Mouse (Mus musculus) E14TG2a.4 (cell line): ENCODE data around the gene Bud23.
"Not testable (repeated sequence)": the region's sequence is repeated elsewhere in the genome, so short reads cannot be mapped to it uniquely, and the experiment has no call there.

ENCODE experiments used
- H3K27me3 ChIP-seq: 2 replicates; pipeline ENCODE4 v1.6.1; 2014; ENCODE audit warnings: low read length, control low read depth; ENCODE audit not compliant: insufficient read depth
- H3K36me3 ChIP-seq: 2 replicates; pipeline ENCODE4 v1.6.1; 2014; ENCODE audit warnings: low read length, control low read depth; ENCODE audit not compliant: insufficient read depth
- H3K4me1 ChIP-seq: replicated peaks from 2 replicates; pipeline ENCODE4 v1.6.1; 2014; ENCODE audit warnings: low read depth, low read length, control low read depth
- H3K4me3 ChIP-seq: replicated peaks from 2 replicates; pipeline ENCODE4 v1.5.1; 2014; ENCODE audit warnings: mild to moderate bottlenecking, low read length
- H3K9me3 ChIP-seq: 2 replicates; pipeline ENCODE4 v1.6.1; 2014; ENCODE audit warnings: low read length, control low read depth
- CTCF ChIP-seq: conservative IDR thresholded peaks from 2 replicates; pipeline ENCODE4 v1.5.1; 2014; ENCODE audit warnings: low read length
- NANOG ChIP-seq: IDR thresholded peaks from 2 replicates; pipeline ENCODE4 v1.6.1; 2014; ENCODE audit warnings: borderline replicate concordance, low read length, mixed read lengths
- POU5F1 ChIP-seq: IDR thresholded peaks from 2 replicates; pipeline ENCODE4 v1.6.1; 2014; ENCODE audit warnings: low read length, borderline replicate concordance

The Bud23 gene

GRCm38 (mm10) chr5:135063629-135064381 lies 954 bp downstream of the Bud23 start, which contains the start of gene Dnajc30:
Gene Dnajc30 (plus strand): TSS chr5:135064202.
- TF ChIP-seq NANOG = peak; percentile 50; the same call in 1 of the 2 replicates
- TF ChIP-seq CTCF = no peak
- TF ChIP-seq POU5F1 = no peak

GRCm38 (mm10) chr5:135053356-135053755 lies 11.4 kb downstream of the Bud23 start:
- Histone ChIP-seq H3K27me3 (no peaks in the 10 kb centered on the region), H3K4me3 (no peak overlapping the region), H3K36me3 (peaks cover 93% of the 10 kb centered on the region), H3K4me1 (peaks cover 54% of the 10 kb centered on the region), H3K9me3 (no peaks in the 10 kb centered on the region)
- TF ChIP-seq CTCF = no peak
- TF ChIP-seq NANOG = no peak
- no peak for TF ChIP-seq POU5F1

More at GRCm38 (mm10) chr5:135063629-135064381, 954 bp downstream of the Bud23 start, which contains the start of gene Dnajc30:
- Histone ChIP-seq H3K4me3 (peak within 1 kb of the TSS; percentile 98), H3K4me1 (peaks cover 50% of the 10 kb centered on the region), H3K36me3 (peaks cover 72% of the 10 kb centered on the region), H3K27me3 (no peaks in the 10 kb centered on the region), H3K9me3 (no peaks in the 10 kb centered on the region)

GRCm38 (mm10) chr5:135049268-135049667 lies 15.5 kb downstream of the Bud23 start:
- H3K36me3 ChIP-seq = peaks cover 86% of the 10 kb centered on the region
- peaks cover 44% of the 10 kb centered on the region for H3K4me1 ChIP-seq
- not testable (repeated sequence) for H3K27me3 ChIP-seq, H3K4me3 ChIP-seq, H3K9me3 ChIP-seq

- TF ChIP-seq NANOG (no peak), POU5F1 (no peak)
- H3K27me3 ChIP-seq = no peaks in the 10 kb centered on the region
- H3K9me3 ChIP-seq = no peaks in the 10 kb centered on the region
- H3K4me1 ChIP-seq = peaks cover 39% of the 10 kb centered on the region
- no peak overlapping the region for H3K4me3 ChIP-seq
- peaks cover 82% of the 10 kb centered on the region for H3K36me3 ChIP-seq
Observed at GRCm38 (mm10) chr5:135048539-135048938, 16.2 kb downstream of the Bud23 start.

- Histone ChIP-seq H3K9me3 (no peaks in the 10 kb centered on the region), H3K27me3 (no peaks in the 10 kb centered on the region), H3K4me3 (no peak overlapping the region), H3K36me3 (peaks cover 46% of the 10 kb centered on the region), H3K4me1 (peaks cover 46% of the 10 kb centered on the region)
- TF ChIP-seq CTCF (no peak), POU5F1 (no peak), NANOG (no peak)
Observed at GRCm38 (mm10) chr5:135044575-135044974, 20.2 kb downstream of the Bud23 start.

- H3K4me3 ChIP-seq = peak overlapping the region; percentile 80
- peaks cover 44% of the 10 kb centered on the region for H3K36me3 ChIP-seq
- peaks cover 57% of the 10 kb centered on the region for H3K4me1 ChIP-seq
- no peaks in the 10 kb centered on the region for H3K27me3 ChIP-seq
- H3K9me3 ChIP-seq = no peaks in the 10 kb centered on the region
- TF ChIP-seq CTCF (no peak), POU5F1 (no peak), NANOG (no peak)
Observed at GRCm38 (mm10) chr5:135042105-135042788, 22.5 kb downstream of the Bud23 start.

GRCm38 (mm10) chr5:135040777-135041176 lies 24.0 kb downstream of the Bud23 start:
- no peak for TF ChIP-seq CTCF
- TF ChIP-seq NANOG = no peak
- no peak for TF ChIP-seq POU5F1
- H3K27me3 ChIP-seq = no peaks in the 10 kb centered on the region

GRCm38 (mm10) chr5:135040059-135040458 lies 24.7 kb downstream of the Bud23 start:
- peaks cover 71% of the 10 kb centered on the region for H3K4me1 ChIP-seq
- peaks cover 26% of the 10 kb centered on the region for H3K36me3 ChIP-seq
- H3K27me3 ChIP-seq = no peaks in the 10 kb centered on the region
- H3K4me3 ChIP-seq = peak overlapping the region; percentile 17; the same call in 1 of the 2 replicates
- TF ChIP-seq NANOG (no peak), CTCF (no peak), POU5F1 (no peak)
- H3K9me3 ChIP-seq = no peaks in the 10 kb centered on the region

More at GRCm38 (mm10) chr5:135040777-135041176, 24.0 kb downstream of the Bud23 start:
- Histone ChIP-seq H3K36me3 (peaks cover 34% of the 10 kb centered on the region), H3K4me1 (peaks cover 70% of the 10 kb centered on the region), H3K4me3 (no peak overlapping the region), H3K9me3 (no peaks in the 10 kb centered on the region)

GRCm38 (mm10) chr5:135039541-135039940 lies 25.2 kb downstream of the Bud23 start:
- Histone ChIP-seq H3K4me3 (no peak overlapping the region), H3K27me3 (no peaks in the 10 kb centered on the region), H3K9me3 (peaks cover 4% of the 10 kb centered on the region; the same call in 1 of the 2 replicates), H3K4me1 (peaks cover 71% of the 10 kb centered on the region), H3K36me3 (peaks cover 21% of the 10 kb centered on the region)
- TF ChIP-seq NANOG = no peak
- no peak for TF ChIP-seq CTCF
- no peak for TF ChIP-seq POU5F1
